In genomic region chr5:114407810-114408209, GRCm38 (mm10) we compare ENCODE assay signal across 18 mouse cellular contexts. TPM values are rescaled to one million over a fixed set of nuclear protein-coding genes. Genes with fewer than 3 reads are reported as not detected.
DNase-seq lines count a peak whose midpoint lies in the region; ATAC-seq and TF ChIP-seq lines count a peak whose summit lies in the region.
"Had no signal": no experiment of that assay in that cellular context is flagged by ENCODE, and none has a peak within 500 bp of the region (broad histone marks: within the 10 kb centered on the region; RNA-seq: fewer than 3 reads in every experiment).

No protein-coding gene starts in this region.

- no peaks in the 10 kb centered on the region for H3K9me3 ChIP-seq in kidney, embryonic 15.5 days (replicated peaks)
- H3K9me3 ChIP-seq in heart, embryonic 12.5 days (replicated peaks): no peaks in the 10 kb centered on the region
- H3K9me3 ChIP-seq: embryonic facial prominence, embryonic 10.5 days; forebrain, embryonic 10.5 days; heart, embryonic 10.5 days; heart, embryonic 15.5 days had no signal

- peak; percentile 12 for DNase-seq in kidney, adult 2 months
- peak; percentile 28 for DNase-seq in 3134 (ENCODE audit: extremely low read depth, insufficient read length, low spot score)
- peak; percentile 83 for DNase-seq in NIH3T3 (ENCODE audit: low read depth)
- peak; percentile 21 for DNase-seq in lung, postnatal 14 days
- no peak for DNase-seq in cerebellum, adult 9-10 months
- no peak for DNase-seq in urinary bladder, postnatal 14 days (ENCODE audit: low spot score)
- DNase-seq: heart, adult 18-20 months; heart, postnatal 14 days had no signal

- 72% methylated on average over 9 of the region's 9 CpGs for WGBS in kidney, adult 2 months
- 88% methylated on average over 9 of the region's 9 CpGs for WGBS in kidney, embryonic 15.5 days
- WGBS in heart, embryonic 12.5 days: 85% methylated on average over 9 of the region's 9 CpGs

- no peak for TF ChIP-seq CTCF in kidney, adult 2 months (conservative IDR thresholded peaks at IDR 0.05; ENCODE audit: insufficient read depth, insufficient read length, low read depth, low read length)

- no peak overlapping the region for H3K4me3 ChIP-seq in kidney, adult 2 months (ENCODE audit: insufficient read depth, low read depth, low read length)
- H3K4me3 ChIP-seq in kidney, embryonic 15.5 days (replicated peaks): no peak overlapping the region
- no peak overlapping the region for H3K4me3 ChIP-seq in heart, embryonic 12.5 days
- H3K4me3 ChIP-seq: embryonic facial prominence, embryonic 10.5 days; erythroblast, embryonic 14.5 days; forebrain, embryonic 10.5 days; heart, embryonic 10.5 days; heart, embryonic 15.5 days had no signal

- no peaks in the 10 kb centered on the region for H3K4me1 ChIP-seq in kidney, adult 2 months (ENCODE audit: control insufficient read depth, insufficient read depth, low read length)
- H3K4me1 ChIP-seq in kidney, embryonic 15.5 days: peaks cover 5% of the 10 kb centered on the region
- H3K4me1 ChIP-seq in heart, embryonic 12.5 days (replicated peaks): peaks cover 7% of the 10 kb centered on the region
- H3K4me1 ChIP-seq: forebrain, embryonic 10.5 days had no signal

- no peak for ATAC-seq in kidney, embryonic 15.5 days (replicated peaks; ENCODE audit: low FRiP score)
- no peak for ATAC-seq in heart, embryonic 12.5 days (ENCODE audit: insufficient number of reproducible peaks, low FRiP score)
- ATAC-seq: activated CD4-positive, CD25-positive, alpha-beta regulatory T cell, adult 4 months; forebrain, embryonic 14.5 days had no signal

- H3K27ac ChIP-seq in kidney, adult 2 months (ENCODE audit: insufficient read depth, low read depth, low read length): no peak overlapping the region
- H3K27ac ChIP-seq in kidney, embryonic 15.5 days: no peak overlapping the region
- no peak overlapping the region for H3K27ac ChIP-seq in heart, embryonic 12.5 days (ENCODE audit: poor library complexity, severe bottlenecking)
- H3K27ac ChIP-seq: embryonic facial prominence, embryonic 10.5 days; forebrain, embryonic 10.5 days; heart, embryonic 10.5 days; heart, embryonic 15.5 days; hindbrain, embryonic 14.5 days had no signal

- H3K36me3 ChIP-seq in kidney, adult 2 months (ENCODE audit: control insufficient read depth, insufficient read depth, low read length): peaks cover 2% of the 10 kb centered on the region
- H3K36me3 ChIP-seq in kidney, embryonic 15.5 days: peaks cover 100% of the 10 kb centered on the region
- peaks cover 100% of the 10 kb centered on the region for H3K36me3 ChIP-seq in heart, embryonic 12.5 days

- no peak overlapping the region for H3K9ac ChIP-seq in kidney, embryonic 15.5 days
- H3K9ac ChIP-seq in heart, embryonic 12.5 days: no peak overlapping the region
- H3K9ac ChIP-seq: heart, embryonic 15.5 days; hindbrain, embryonic 14.5 days had no signal

- no peak overlapping the region for H3K4me2 ChIP-seq in kidney, embryonic 15.5 days
- no peak overlapping the region for H3K4me2 ChIP-seq in heart, embryonic 12.5 days
- H3K4me2 ChIP-seq: heart, embryonic 15.5 days; hindbrain, embryonic 14.5 days had no signal

- TF ChIP-seq POLR2A in kidney, adult 2 months (IDR thresholded peaks at IDR 0.05; ENCODE audit: low read depth, low read length): no peak

- no peaks in the 10 kb centered on the region for H3K27me3 ChIP-seq in kidney, adult 2 months (replicated peaks; ENCODE audit: control insufficient read depth, insufficient read depth, low read length)
- no peaks in the 10 kb centered on the region for H3K27me3 ChIP-seq in kidney, embryonic 15.5 days
- no peaks in the 10 kb centered on the region for H3K27me3 ChIP-seq in heart, embryonic 12.5 days (replicated peaks)
- H3K27me3 ChIP-seq: heart, embryonic 15.5 days had no signal

RNA-seq across cellular contexts. Expression of gene Ube3b, which starts 27.4 kb away (rescaled TPM):
- 70.9 and 81.9 TPM in 2 replicates for polyA plus RNA-seq in kidney, adult 2 months (2012; rRNA removed)
- 40.6 and 43.8 TPM in 2 replicates for polyA plus RNA-seq in kidney, embryonic 15.5 days (2015; fragmentation: Nextera tagmentation; extraction: Ambion mirVana)
- 57.0 and 63.3 TPM in 2 replicates for polyA plus RNA-seq in heart, embryonic 12.5 days (2016; fragmentation: Nextera tagmentation; extraction: Ambion mirVana)

RNA-seq across cellular contexts. Expression of gene Kctd10, which starts 27.5 kb away (rescaled TPM):
- 63.5 and 63.8 TPM in 2 replicates for polyA plus RNA-seq in kidney, adult 2 months (2012; rRNA removed)
- 93.4 and 101 TPM in 2 replicates for polyA plus RNA-seq in kidney, embryonic 15.5 days (2015; fragmentation: Nextera tagmentation; extraction: Ambion mirVana)
- polyA plus RNA-seq in heart, embryonic 12.5 days (2016; fragmentation: Nextera tagmentation; extraction: Ambion mirVana): 108 and 111 TPM in 2 replicates

RNA-seq across cellular contexts. Expression of gene Mmab, which starts 36.0 kb away (rescaled TPM):
- polyA plus RNA-seq in kidney, adult 2 months (2012; rRNA removed): 16.9 and 18.7 TPM in 2 replicates
- polyA plus RNA-seq in kidney, embryonic 15.5 days (2015; fragmentation: Nextera tagmentation; extraction: Ambion mirVana): 30.5 and 33.4 TPM in 2 replicates
- 27.8 and 29.2 TPM in 2 replicates for polyA plus RNA-seq in heart, embryonic 12.5 days (2016; fragmentation: Nextera tagmentation; extraction: Ambion mirVana)

RNA-seq across cellular contexts. Expression of gene Mvk, which starts 36.3 kb away (rescaled TPM):
- 25.2 and 27.0 TPM in 2 replicates for polyA plus RNA-seq in kidney, adult 2 months (2012; rRNA removed)
- polyA plus RNA-seq in kidney, embryonic 15.5 days (2015; fragmentation: Nextera tagmentation; extraction: Ambion mirVana): 40.2 and 42.8 TPM in 2 replicates
- 23.3 and 24.3 TPM in 2 replicates for polyA plus RNA-seq in heart, embryonic 12.5 days (2016; fragmentation: Nextera tagmentation; extraction: Ambion mirVana)

Comparison
In these comparisons a context has a peak if more than half of its experiments do, and no peak if none do; other contexts are left out.
1. DNase-seq: peak in kidney, adult 2 months (single experiment), 3134 (single experiment), NIH3T3 (single experiment) and lung, postnatal 14 days (single experiment); none in cerebellum, adult 9-10 months (single experiment) and urinary bladder, postnatal 14 days (single experiment).